Mouse (Mus musculus): ENCODE results near the gene Ccdc15.

The Ccdc15 gene

GRCm38 (mm10) chr9:37347988-37348642 lies at the start of gene Ccdc15:
TSS of gene Ccdc15 (minus strand) at chr9:37348432.
- DNase-seq (ENCODE audit: low spot score in 2 of 2) = peak; percentile 99

- DNase-seq (ENCODE audit: low spot score in 2 of 2) = no peak
Measured at GRCm38 (mm10) chr9:37393482-37394131, 45.4 kb upstream of the Ccdc15 start.

GRCm38 (mm10) chr9:37392071-37392470 lies 43.8 kb upstream of the Ccdc15 start:
- DNase-seq (ENCODE audit: low spot score in 2 of 2) = no peak

- no peak for DNase-seq (ENCODE audit: low spot score in 2 of 2)
Measured at GRCm38 (mm10) chr9:37390891-37391290, 42.7 kb upstream of the Ccdc15 start.

- DNase-seq (ENCODE audit: low spot score in 2 of 2) = no peak
Measured at GRCm38 (mm10) chr9:37384284-37385182, 36.3 kb upstream of the Ccdc15 start.

GRCm38 (mm10) chr9:37383161-37383560 lies 34.9 kb upstream of the Ccdc15 start:
- no peak for DNase-seq (ENCODE audit: low spot score in 2 of 2)

GRCm38 (mm10) chr9:37375718-37376117 lies 27.5 kb upstream of the Ccdc15 start:
- peak in 1 of 2 experiments; percentile 58 for DNase-seq (ENCODE audit: low spot score in 2 of 2)

GRCm38 (mm10) chr9:37371232-37371801 lies 23.1 kb upstream of the Ccdc15 start:
- no peak for DNase-seq (ENCODE audit: low spot score in 2 of 2)

GRCm38 (mm10) chr9:37368860-37369259 lies 20.6 kb upstream of the Ccdc15 start:
- DNase-seq (ENCODE audit: low spot score in 2 of 2) = no peak

- DNase-seq (ENCODE audit: low spot score in 2 of 2) = no peak
Measured at GRCm38 (mm10) chr9:37368081-37368830, 20.0 kb upstream of the Ccdc15 start.

- peak; percentile 76 to 83 for DNase-seq (ENCODE audit: low spot score in 2 of 2)
Measured at GRCm38 (mm10) chr9:37367301-37368080, 19.3 kb upstream of the Ccdc15 start, which contains the start of gene Hepacam. TSS of gene Hepacam (plus strand) at chr9:37367351.

GRCm38 (mm10) chr9:37365706-37366105 lies 17.5 kb upstream of the Ccdc15 start:
- DNase-seq (ENCODE audit: low spot score in 2 of 2) = no peak

- DNase-seq (ENCODE audit: low spot score in 2 of 2) = no peak
Measured at GRCm38 (mm10) chr9:37364392-37364791, 16.2 kb upstream of the Ccdc15 start.

- no peak for DNase-seq (ENCODE audit: low spot score in 2 of 2)
Measured at GRCm38 (mm10) chr9:37363551-37363950, 15.3 kb upstream of the Ccdc15 start.

GRCm38 (mm10) chr9:37362881-37363280 lies 14.6 kb upstream of the Ccdc15 start:
- DNase-seq (ENCODE audit: low spot score in 2 of 2) = no peak

- no peak for DNase-seq (ENCODE audit: low spot score in 2 of 2)
Measured at GRCm38 (mm10) chr9:37362084-37362483, 13.9 kb upstream of the Ccdc15 start.

GRCm38 (mm10) chr9:37359331-37360220 lies 11.3 kb upstream of the Ccdc15 start:
- peak; percentile 81 to 91 for DNase-seq (ENCODE audit: low spot score in 2 of 2)

- DNase-seq (ENCODE audit: low spot score in 2 of 2) = peak; percentile 71 to 81
Measured at GRCm38 (mm10) chr9:37358713-37359330, 10.6 kb upstream of the Ccdc15 start.

- no peak for DNase-seq (ENCODE audit: low spot score in 2 of 2)
Measured at GRCm38 (mm10) chr9:37354485-37354884, 6.3 kb upstream of the Ccdc15 start.
